Mouse (Mus musculus) erythroblast, embryonic 14.5 days (primary cell): ENCODE results near the gene Cbarp.

Experiments
- GATA1 ChIP-seq: IDR thresholded peaks from 2 replicates; pipeline ENCODE4 v1.6.1; 2012; ENCODE audit warnings: low read length, inconsistent platforms, mixed read lengths
- TAL1 ChIP-seq: IDR thresholded peaks from 3 replicates; pipeline ENCODE4 v1.6.1; 2012; ENCODE audit warnings: low read length, inconsistent platforms, mixed read lengths

- TF ChIP-seq GATA1, result no peak
- TF ChIP-seq TAL1, result no peak
These were observed 36.5 kb downstream of the Cbarp start for GRCm38 (mm10) chr10:80104181-80104580.
